Comparison of ENCODE assay signal across 8 mouse cellular contexts in the genomic region with DNA sequence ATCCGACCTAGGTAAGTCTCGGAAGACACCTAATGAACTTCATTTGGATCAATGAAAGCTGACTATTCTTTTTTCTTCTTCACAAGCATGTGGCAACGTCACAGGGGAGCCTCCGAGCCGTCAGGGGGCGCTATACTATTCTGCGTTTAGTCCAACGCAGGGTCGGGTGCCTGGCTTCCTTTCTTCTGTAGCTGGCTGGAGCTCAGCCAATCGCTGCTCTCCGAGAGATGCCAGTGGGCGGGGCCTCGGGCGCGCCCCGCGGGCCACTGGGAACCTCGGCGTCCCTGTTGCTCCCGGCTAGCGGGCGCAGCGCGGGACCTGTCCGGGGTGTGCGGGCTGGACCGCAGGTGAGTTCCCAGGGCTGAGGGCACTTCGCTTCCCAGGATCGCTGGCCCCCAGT. TPM values are rescaled to one million over a fixed set of nuclear protein-coding genes. Genes with fewer than 3 reads are reported as not detected.
DNase-seq lines count a peak whose midpoint lies in the region; ATAC-seq and TF ChIP-seq lines count a peak whose summit lies in the region.

A gene (plus strand): TSS at position 233 of the 400 bp plus-strand sequence.

- H3K9ac ChIP-seq in ES-Bruce4 (ENCODE audit: low read depth, poor library complexity, severe bottlenecking) = peak within 1 kb of the TSS; percentile 57
- peak within 1 kb of the TSS; percentile 96 for H3K9ac ChIP-seq in forebrain, embryonic 13.5 days
- H3K9ac ChIP-seq in liver, postnatal 0 days (replicated peaks) = peak within 1 kb of the TSS; percentile 94
- H3K9ac ChIP-seq in neural tube, embryonic 14.5 days (replicated peaks; ENCODE audit: low read depth, low read length) = peak within 1 kb of the TSS; percentile 86

- peak; percentile 99 for DNase-seq in heart, postnatal 10 days
- peak; percentile 88 for DNase-seq in large intestine, adult 2 months (ENCODE audit: low read depth, low spot score)
- peak; percentile 98 for DNase-seq in liver, postnatal 0 days
- peak; percentile 100 for DNase-seq in testis, postnatal 10 days (ENCODE audit: low spot score)

- peaks cover 4% of the 10 kb centered on the region; the same call in 1 of the 2 replicates for H3K36me3 ChIP-seq in ES-Bruce4 (ENCODE audit: control insufficient read depth, insufficient read depth, low read length, poor library complexity, severe bottlenecking)
- H3K36me3 ChIP-seq in forebrain, embryonic 13.5 days (ENCODE audit: poor library complexity, severe bottlenecking) = peaks cover 18% of the 10 kb centered on the region
- peaks cover 7% of the 10 kb centered on the region; the same call in 1 of the 2 replicates for H3K36me3 ChIP-seq in liver, postnatal 0 days (replicated peaks; ENCODE audit: insufficient read depth, low read length)
- H3K36me3 ChIP-seq in neural tube, embryonic 14.5 days (ENCODE audit: control insufficient read depth, insufficient read depth, low read length) = peaks cover 6% of the 10 kb centered on the region; the same call in 1 of the 2 replicates

- H3K4me1 ChIP-seq in ES-Bruce4 (ENCODE audit: control insufficient read depth, insufficient read depth, low read length) = no peaks in the 10 kb centered on the region
- H3K4me1 ChIP-seq in forebrain, embryonic 13.5 days = peaks cover 18% of the 10 kb centered on the region
- H3K4me1 ChIP-seq in liver, postnatal 0 days (ENCODE audit: insufficient read depth) = peaks cover 21% of the 10 kb centered on the region
- peaks cover 4% of the 10 kb centered on the region; the same call in 1 of the 2 replicates for H3K4me1 ChIP-seq in neural tube, embryonic 14.5 days (ENCODE audit: control insufficient read depth, insufficient read depth, low read length)

- no peaks in the 10 kb centered on the region for H3K27me3 ChIP-seq in ES-Bruce4 (ENCODE audit: control insufficient read depth, insufficient read depth, low read length, poor library complexity, severe bottlenecking)
- 0 out of 2 replicates have a peak, but pooled peaks cover 4% of the 10 kb centered on the region for H3K27me3 ChIP-seq in forebrain, embryonic 13.5 days
- no peaks in the 10 kb centered on the region for H3K27me3 ChIP-seq in liver, postnatal 0 days (ENCODE audit: insufficient read depth, low read length)
- H3K27me3 ChIP-seq in neural tube, embryonic 14.5 days (ENCODE audit: control insufficient read depth, insufficient read depth, low read length) = no peaks in the 10 kb centered on the region

- H3K9me3 ChIP-seq in ES-Bruce4 (replicated peaks; ENCODE audit: control insufficient read depth, insufficient read depth, low read length, poor library complexity, severe bottlenecking) = no peaks in the 10 kb centered on the region
- no peaks in the 10 kb centered on the region for H3K9me3 ChIP-seq in forebrain, embryonic 13.5 days (replicated peaks)
- H3K9me3 ChIP-seq in liver, postnatal 0 days (ENCODE audit: low read length) = no peaks in the 10 kb centered on the region
- no peaks in the 10 kb centered on the region for H3K9me3 ChIP-seq in neural tube, embryonic 14.5 days (ENCODE audit: control insufficient read depth, low read length)

- peak; percentile 85 for ATAC-seq in cerebellum, adult (ENCODE audit: insufficient number of reproducible peaks, low FRiP score, low TSS enrichment)
- peak; percentile 98 for ATAC-seq in forebrain, embryonic 13.5 days
- peak; percentile 99 for ATAC-seq in liver, postnatal 0 days
- ATAC-seq in neural tube, embryonic 14.5 days (ENCODE audit: low read depth) = peak; percentile 97

- TF ChIP-seq POLR2A in ES-Bruce4 (IDR thresholded peaks at IDR 0.05; ENCODE audit: insufficient read depth, low read length) = peak; percentile 29

- WGBS in forebrain, embryonic 13.5 days = under 1% methylated on average over 29 of the region's 29 CpGs
- WGBS in large intestine, adult 2 months = under 1% methylated on average over 29 of the region's 29 CpGs
- 0% methylated on average over 27 of the region's 29 CpGs for WGBS in liver, postnatal 0 days (ENCODE audit: insufficient replicate concordance)
- 0% methylated on average over 29 of the region's 29 CpGs for WGBS in neural tube, embryonic 14.5 days

- peak within 1 kb of the TSS; percentile 95 for H3K4me2 ChIP-seq in forebrain, embryonic 13.5 days
- peak within 1 kb of the TSS; percentile 95 for H3K4me2 ChIP-seq in liver, postnatal 0 days (ENCODE audit: low read depth, low read length)
- peak within 1 kb of the TSS; percentile 94 for H3K4me2 ChIP-seq in neural tube, embryonic 14.5 days (ENCODE audit: low read depth, low read length)

- intact Hi-C loops in heart, postnatal 10 days (cut with DNase I) = loop anchor here (10.0 kb wide), 2 partner anchors 169 to 689 kb away; a partner anchor contains a TSS

- peak within 1 kb of the TSS; percentile 94 for H3K4me3 ChIP-seq in ES-Bruce4 (ENCODE audit: low read depth, low read length)
- H3K4me3 ChIP-seq in forebrain, embryonic 13.5 days = peak within 1 kb of the TSS; percentile 95
- H3K4me3 ChIP-seq in liver, postnatal 0 days (ENCODE audit: low read depth, low read length) = peak within 1 kb of the TSS; percentile 83
- peak within 1 kb of the TSS; percentile 97 for H3K4me3 ChIP-seq in neural tube, embryonic 14.5 days (ENCODE audit: low read depth, low read length)

- TF ChIP-seq CTCF in ES-Bruce4 (IDR thresholded peaks at IDR 0.05; ENCODE audit: low read depth, low read length) = peak; percentile 84
- TF ChIP-seq CTCF in liver, postnatal 0 days (IDR thresholded peaks at IDR 0.05; ENCODE audit: low read depth) = peak; percentile 98

- TF ChIP-seq EP300 in ES-Bruce4 (IDR thresholded peaks at IDR 0.05; ENCODE audit: insufficient read depth, low read depth, low read length) = no peak
- 0 out of 2 replicates have a peak, but pooled peaks have one; percentile 29 for TF ChIP-seq EP300 in liver, postnatal 0 days (IDR thresholded peaks at IDR 0.05; ENCODE audit: low read depth)

- H3K27ac ChIP-seq in ES-Bruce4 (ENCODE audit: insufficient read depth, low read length) = no peak within 1 kb of the TSS
- H3K27ac ChIP-seq in forebrain, embryonic 13.5 days = no peak within 1 kb of the TSS
- peak within 1 kb of the TSS; percentile 81 for H3K27ac ChIP-seq in liver, postnatal 0 days (ENCODE audit: low read depth)
- no peak within 1 kb of the TSS for H3K27ac ChIP-seq in neural tube, embryonic 14.5 days (ENCODE audit: low read depth, low read length)

RNA-seq across cellular contexts. Expression of the gene that starts here (rescaled TPM):
- 26.6 and 28.8 TPM in 2 replicates for polyA plus RNA-seq in ES-Bruce4 (2011; ENCODE audit: insufficient read depth, insufficient read length, low read depth, missing spikeins)
- polyA plus RNA-seq in forebrain, embryonic 13.5 days (2015; fragmentation: Nextera tagmentation; extraction: Ambion mirVana) = 50.4 and 51.3 TPM in 2 replicates
- total RNA-seq in heart, postnatal 10 days (2021) = 10 to 100 TPM; 40.9 to 46.2 TPM
- polyA plus RNA-seq in large intestine, adult 2 months (2012; rRNA removed) = 19.0 and 19.7 TPM in 2 replicates
- 33.9 and 35.0 TPM in 2 replicates for polyA plus RNA-seq in liver, postnatal 0 days (2015; fragmentation: Nextera tagmentation; extraction: Ambion mirVana)
- 58.2 and 62.7 TPM in 2 replicates for polyA plus RNA-seq in neural tube, embryonic 14.5 days (2014; fragmentation: Nextera tagmentation; extraction: Ambion mirVana)
